Mouse (Mus musculus): ENCODE data around the gene Pdcd5. TPM values are rescaled to one million over a fixed set of nuclear protein-coding genes. Genes with fewer than 3 reads are reported as not detected.

Pdcd5 gene
- polyA plus RNA-seq, 1 experiment from 2014 or later: 306 TPM

- H3K36me3 ChIP-seq (ENCODE audit: control insufficient read depth, insufficient read depth, low read length): no peaks in the 10 kb centered on the region
- 77% methylated on average over 11 of the region's 11 CpGs for WGBS
- no peak overlapping the region for H3K9ac ChIP-seq (ENCODE audit: low read length)
- H3K27me3 ChIP-seq (ENCODE audit: control insufficient read depth, insufficient read depth, low read length): no peaks in the 10 kb centered on the region
- H3K9me3 ChIP-seq (ENCODE audit: control insufficient read depth, low read length): no peaks in the 10 kb centered on the region; the same call in 1 of the 2 replicates
- ATAC-seq (ENCODE audit: insufficient number of reproducible peaks, low FRiP score, low TSS enrichment, low read depth) (no peak), DNase-seq (ENCODE audit: low spot score) (no peak)
- H3K4me3 ChIP-seq (ENCODE audit: low read depth, low read length): no peak overlapping the region
- no peak overlapping the region for H3K4me2 ChIP-seq (ENCODE audit: low read depth, severe bottlenecking)
- no peaks in the 10 kb centered on the region for H3K4me1 ChIP-seq (ENCODE audit: control insufficient read depth, insufficient read depth, low read length)
- H3K27ac ChIP-seq (replicated peaks; ENCODE audit: low read depth, low read length): no peak overlapping the region
Measured at GRCm38 (mm10) chr7:35650716-35651410, 3.5 kb upstream of the Pdcd5 start.

GRCm38 (mm10) chr7:35649071-35649470 lies 1.8 kb upstream of the Pdcd5 start:
- peaks cover 3% of the 10 kb centered on the region; the same call in 1 of the 2 replicates for H3K36me3 ChIP-seq (ENCODE audit: control insufficient read depth, insufficient read depth, low read length)
- H3K4me3 ChIP-seq (ENCODE audit: low read depth, low read length): no peak overlapping the region
- no peaks in the 10 kb centered on the region for H3K4me1 ChIP-seq (ENCODE audit: control insufficient read depth, insufficient read depth, low read length)
- 52% methylated on average over 3 of the region's 3 CpGs for WGBS
- DNase-seq (ENCODE audit: low spot score) (no peak), ATAC-seq (ENCODE audit: insufficient number of reproducible peaks, low FRiP score, low TSS enrichment, low read depth) (no peak)
- no peaks in the 10 kb centered on the region for H3K27me3 ChIP-seq (ENCODE audit: control insufficient read depth, insufficient read depth, low read length)
- no peak overlapping the region for H3K27ac ChIP-seq (replicated peaks; ENCODE audit: low read depth, low read length)
- no peak overlapping the region for H3K9ac ChIP-seq (ENCODE audit: low read length)
- no peaks in the 10 kb centered on the region; the same call in 1 of the 2 replicates for H3K9me3 ChIP-seq (ENCODE audit: control insufficient read depth, low read length)
- no peak overlapping the region for H3K4me2 ChIP-seq (ENCODE audit: low read depth, severe bottlenecking)

GRCm38 (mm10) chr7:35648239-35649069 lies 1.1 kb upstream of the Pdcd5 start:
- ATAC-seq (ENCODE audit: insufficient number of reproducible peaks, low FRiP score, low TSS enrichment, low read depth) (no peak), DNase-seq (ENCODE audit: low spot score) (no peak)
- WGBS: 73% methylated on average over 9 of the region's 9 CpGs
- Histone ChIP-seq H3K4me3 (ENCODE audit: low read depth, low read length) (no peak overlapping the region), H3K9ac (ENCODE audit: low read length) (no peak overlapping the region), H3K27me3 (ENCODE audit: control insufficient read depth, insufficient read depth, low read length) (no peaks in the 10 kb centered on the region), H3K36me3 (ENCODE audit: control insufficient read depth, insufficient read depth, low read length) (peaks cover 3% of the 10 kb centered on the region; the same call in 1 of the 2 replicates), H3K4me2 (ENCODE audit: low read depth, severe bottlenecking) (no peak overlapping the region), H3K27ac (replicated peaks; ENCODE audit: low read depth, low read length) (no peak overlapping the region), H3K9me3 (ENCODE audit: control insufficient read depth, low read length) (no peaks in the 10 kb centered on the region; the same call in 1 of the 2 replicates), H3K4me1 (ENCODE audit: control insufficient read depth, insufficient read depth, low read length) (no peaks in the 10 kb centered on the region)

GRCm38 (mm10) chr7:35646317-35647081 lies 822 bp downstream of the Pdcd5 start:
- H3K36me3 ChIP-seq (ENCODE audit: control insufficient read depth, insufficient read depth, low read length): peaks cover 9% of the 10 kb centered on the region
- H3K27me3 ChIP-seq (ENCODE audit: control insufficient read depth, insufficient read depth, low read length): no peaks in the 10 kb centered on the region
- peak overlapping the region; percentile 90 for H3K4me3 ChIP-seq (ENCODE audit: low read depth, low read length)
- 8% methylated on average over 34 of the region's 34 CpGs for WGBS
- ATAC-seq (ENCODE audit: insufficient number of reproducible peaks, low FRiP score, low TSS enrichment, low read depth) (peak; percentile 63), DNase-seq (ENCODE audit: low spot score) (peak; percentile 60)
- H3K27ac ChIP-seq (replicated peaks; ENCODE audit: low read depth, low read length): 0 out of 2 replicates have a peak overlapping the region, but pooled peaks have one; percentile 4
- H3K4me1 ChIP-seq (ENCODE audit: control insufficient read depth, insufficient read depth, low read length): no peaks in the 10 kb centered on the region
- peak overlapping the region; percentile 85 for H3K9ac ChIP-seq (ENCODE audit: low read length)
- no peaks in the 10 kb centered on the region; the same call in 1 of the 2 replicates for H3K9me3 ChIP-seq (ENCODE audit: control insufficient read depth, low read length)
- H3K4me2 ChIP-seq (ENCODE audit: low read depth, severe bottlenecking): peak overlapping the region; percentile 54

- H3K4me3 ChIP-seq (ENCODE audit: low read depth, low read length): no peak overlapping the region
- H3K9me3 ChIP-seq (ENCODE audit: control insufficient read depth, low read length): no peaks in the 10 kb centered on the region
- WGBS: 88% methylated on average over 6 of the region's 6 CpGs
- no peak overlapping the region for H3K9ac ChIP-seq (ENCODE audit: low read length)
- DNase-seq (ENCODE audit: low spot score) (no peak), ATAC-seq (ENCODE audit: insufficient number of reproducible peaks, low FRiP score, low TSS enrichment, low read depth) (no peak)
- H3K27ac ChIP-seq (replicated peaks; ENCODE audit: low read depth, low read length): no peak overlapping the region
- no peaks in the 10 kb centered on the region for H3K4me1 ChIP-seq (ENCODE audit: control insufficient read depth, insufficient read depth, low read length)
- no peaks in the 10 kb centered on the region for H3K27me3 ChIP-seq (ENCODE audit: control insufficient read depth, insufficient read depth, low read length)
- H3K36me3 ChIP-seq (ENCODE audit: control insufficient read depth, insufficient read depth, low read length): peaks cover 13% of the 10 kb centered on the region
- H3K4me2 ChIP-seq (ENCODE audit: low read depth, severe bottlenecking): no peak overlapping the region
Measured at GRCm38 (mm10) chr7:35640072-35640471, 7.2 kb downstream of the Pdcd5 start.

- H3K27me3 ChIP-seq (ENCODE audit: control insufficient read depth, insufficient read depth, low read length): no peaks in the 10 kb centered on the region
- H3K4me2 ChIP-seq (ENCODE audit: low read depth, severe bottlenecking): no peak overlapping the region
- 92% methylated on average over 9 of the region's 9 CpGs for WGBS
Measured at GRCm38 (mm10) chr7:35636874-35637273, 10.4 kb downstream of the Pdcd5 start.

GRCm38 (mm10) chr7:35636229-35636628 lies 11.1 kb downstream of the Pdcd5 start:
- DNase-seq (ENCODE audit: low spot score): peak; percentile 53
- ATAC-seq (ENCODE audit: insufficient number of reproducible peaks, low FRiP score, low TSS enrichment, low read depth): no peak
- H3K4me2 ChIP-seq (ENCODE audit: low read depth, severe bottlenecking): no peak overlapping the region
- 74% methylated on average over 6 of the region's 6 CpGs for whole genome bisulfite sequencing
- no peaks in the 10 kb centered on the region for H3K4me1 ChIP-seq (ENCODE audit: control insufficient read depth, insufficient read depth, low read length)
- peaks cover 14% of the 10 kb centered on the region for H3K36me3 ChIP-seq (ENCODE audit: control insufficient read depth, insufficient read depth, low read length)
- no peak overlapping the region for H3K4me3 ChIP-seq (ENCODE audit: low read depth, low read length)
- no peaks in the 10 kb centered on the region for H3K27me3 ChIP-seq (ENCODE audit: control insufficient read depth, insufficient read depth, low read length)
- no peak overlapping the region for H3K9ac ChIP-seq (ENCODE audit: low read length)
- H3K27ac ChIP-seq (replicated peaks; ENCODE audit: low read depth, low read length): no peak overlapping the region
- H3K9me3 ChIP-seq (ENCODE audit: control insufficient read depth, low read length): no peaks in the 10 kb centered on the region

More at GRCm38 (mm10) chr7:35636874-35637273, 10.4 kb downstream of the Pdcd5 start:
- H3K9ac ChIP-seq (ENCODE audit: low read length): no peak overlapping the region
- no peaks in the 10 kb centered on the region for H3K4me1 ChIP-seq (ENCODE audit: control insufficient read depth, insufficient read depth, low read length)
- H3K27ac ChIP-seq (replicated peaks; ENCODE audit: low read depth, low read length): no peak overlapping the region
- ATAC-seq (ENCODE audit: insufficient number of reproducible peaks, low FRiP score, low TSS enrichment, low read depth) (no peak), DNase-seq (ENCODE audit: low spot score) (no peak)
- no peak overlapping the region for H3K4me3 ChIP-seq (ENCODE audit: low read depth, low read length)
- no peaks in the 10 kb centered on the region for H3K9me3 ChIP-seq (ENCODE audit: control insufficient read depth, low read length)
- H3K36me3 ChIP-seq (ENCODE audit: control insufficient read depth, insufficient read depth, low read length): peaks cover 14% of the 10 kb centered on the region

- DNase-seq (ENCODE audit: low spot score): peak; percentile 71
- Histone ChIP-seq H3K9ac (ENCODE audit: low read length) (no peak overlapping the region), H3K4me1 (ENCODE audit: control insufficient read depth, insufficient read depth, low read length) (no peaks in the 10 kb centered on the region), H3K4me2 (ENCODE audit: low read depth, severe bottlenecking) (no peak overlapping the region), H3K9me3 (ENCODE audit: control insufficient read depth, low read length) (no peaks in the 10 kb centered on the region), H3K36me3 (ENCODE audit: control insufficient read depth, insufficient read depth, low read length) (peaks cover 13% of the 10 kb centered on the region; the same call in 1 of the 2 replicates), H3K4me3 (ENCODE audit: low read depth, low read length) (no peak overlapping the region), H3K27me3 (ENCODE audit: control insufficient read depth, insufficient read depth, low read length) (no peaks in the 10 kb centered on the region), H3K27ac (replicated peaks; ENCODE audit: low read depth, low read length) (no peak overlapping the region)
- ATAC-seq (ENCODE audit: insufficient number of reproducible peaks, low FRiP score, low TSS enrichment, low read depth): no peak
- 70% methylated on average over 5 of the region's 5 CpGs for WGBS
Measured at GRCm38 (mm10) chr7:35628496-35628895, 18.8 kb downstream of the Pdcd5 start.

Data from limb, embryonic 11.5 days (tissue).